Mouse (Mus musculus): ENCODE data around the gene Klhl2. TPM values are rescaled to one million over a fixed set of nuclear protein-coding genes. Genes with fewer than 3 reads are reported as not detected.

Gene Klhl2
- polyA plus RNA-seq, 1 experiment from 2014 or later, result 13.9 TPM

DNA sequence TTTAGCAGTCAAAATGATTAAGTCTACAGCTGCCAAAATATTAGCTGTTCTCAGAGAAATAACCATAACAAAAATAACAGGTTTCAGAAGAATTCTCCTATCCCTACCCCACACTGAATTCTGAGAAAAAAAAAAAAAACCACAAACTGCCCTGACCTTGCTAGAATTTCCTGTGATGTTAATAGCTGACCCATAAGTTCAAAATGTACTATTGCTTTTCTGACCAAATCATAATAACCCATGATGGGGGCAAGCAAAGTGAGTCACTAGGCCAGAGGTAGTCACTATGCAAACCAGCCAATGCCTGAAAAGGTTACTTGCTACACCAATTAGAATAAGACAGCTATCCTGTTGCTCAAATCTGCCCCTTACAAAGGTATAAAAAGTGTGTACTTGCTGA lies 142.3 kb downstream of the Klhl2 start:
- Histone ChIP-seq H3K36me3 (replicated peaks; ENCODE audit: control insufficient read depth, insufficient read depth, low read depth, low read length) (no peaks in the 10 kb centered on the region), H3K27ac (replicated peaks; ENCODE audit: low read depth, low read length) (no peak overlapping the region), H3K27me3 (ENCODE audit: control insufficient read depth, insufficient read depth, low read length) (no peaks in the 10 kb centered on the region), H3K4me3 (ENCODE audit: low read depth, low read length) (no peak overlapping the region), H3K9me3 (replicated peaks; ENCODE audit: control insufficient read depth, low read length) (no peaks in the 10 kb centered on the region), H3K9ac (replicated peaks; ENCODE audit: low read length) (no peak overlapping the region), H3K4me1 (ENCODE audit: control insufficient read depth, insufficient read depth, low read length) (no peaks in the 10 kb centered on the region), H3K4me2 (ENCODE audit: low read depth, low read length) (no peak overlapping the region)
- DNase-seq (ENCODE audit: low spot score) (no peak), ATAC-seq (replicated peaks; ENCODE audit: insufficient number of reproducible peaks, low FRiP score, low TSS enrichment, low read depth) (no peak)

DNA sequence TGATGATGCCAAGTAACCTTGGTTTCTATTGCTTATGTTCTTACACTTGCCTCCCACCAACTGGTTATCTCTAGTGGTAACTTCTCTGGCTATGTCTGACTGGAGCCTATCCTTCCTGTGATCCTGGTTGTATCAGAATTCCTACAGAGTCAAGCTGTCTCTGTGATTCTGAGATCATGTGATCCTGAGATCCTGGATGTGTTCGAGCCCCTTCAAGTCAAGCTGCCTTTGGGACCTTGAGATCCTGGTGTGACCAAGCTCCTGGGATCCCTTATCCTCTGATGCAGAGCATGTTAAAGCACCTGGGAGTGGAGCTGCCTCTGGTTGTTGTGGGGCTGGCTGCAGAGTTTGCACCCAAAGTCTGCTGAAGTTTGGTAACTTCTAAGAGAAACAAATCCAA lies 146.6 kb downstream of the Klhl2 start:
- 78% methylated on average over 1 of the region's 1 CpGs for WGBS
- no peaks in the 10 kb centered on the region for H3K9me3 ChIP-seq (replicated peaks; ENCODE audit: control insufficient read depth, low read length)
- H3K27me3 ChIP-seq (ENCODE audit: control insufficient read depth, insufficient read depth, low read length), result no peaks in the 10 kb centered on the region
- no peak for DNase-seq (ENCODE audit: low spot score)
- H3K4me1 ChIP-seq (ENCODE audit: control insufficient read depth, insufficient read depth, low read length), result no peaks in the 10 kb centered on the region
- H3K9ac ChIP-seq (replicated peaks; ENCODE audit: low read length), result no peak overlapping the region
- no peak overlapping the region for H3K27ac ChIP-seq (replicated peaks; ENCODE audit: low read depth, low read length)
- H3K4me3 ChIP-seq (ENCODE audit: low read depth, low read length), result no peak overlapping the region
- ATAC-seq (replicated peaks; ENCODE audit: insufficient number of reproducible peaks, low FRiP score, low TSS enrichment, low read depth), result no peak
- no peaks in the 10 kb centered on the region for H3K36me3 ChIP-seq (replicated peaks; ENCODE audit: control insufficient read depth, insufficient read depth, low read depth, low read length)
- no peak overlapping the region for H3K4me2 ChIP-seq (ENCODE audit: low read depth, low read length)

DNA sequence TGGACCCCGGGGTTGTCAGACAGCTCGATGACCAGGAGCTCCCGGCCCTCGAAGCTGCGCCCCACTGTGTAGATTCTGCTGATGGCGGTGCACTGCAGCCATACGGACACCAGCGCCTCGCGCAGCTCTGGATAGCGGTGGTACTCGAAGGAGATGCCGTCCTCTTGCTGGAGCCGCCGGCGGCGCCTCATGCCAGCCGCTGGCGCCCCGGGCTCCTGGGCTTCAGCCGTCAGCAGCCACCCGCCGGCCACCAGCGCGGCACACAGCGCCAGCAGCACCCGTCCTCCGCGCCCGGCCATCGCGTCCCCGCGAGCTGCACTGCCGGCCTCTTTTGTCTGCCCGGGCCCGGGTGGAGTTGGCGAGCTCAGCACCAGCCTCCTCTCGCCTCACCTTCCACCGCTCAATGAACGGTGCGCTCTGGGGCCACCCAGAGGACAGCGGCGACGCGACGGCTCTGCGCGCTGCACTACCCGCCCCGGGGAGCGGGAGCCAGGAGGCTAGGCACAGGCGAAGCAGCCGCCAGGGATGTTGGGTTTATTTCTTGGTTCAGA lies 157.1 kb downstream of the Klhl2 start, which contains the start of gene Cpe:
Cpe (minus strand) TSS at position 404 of the 551 bp plus-strand sequence.
- peak; percentile 99 for ATAC-seq (replicated peaks; ENCODE audit: insufficient number of reproducible peaks, low FRiP score, low TSS enrichment, low read depth)
- H3K4me2 ChIP-seq (ENCODE audit: low read depth, low read length), result peak within 1 kb of the TSS; percentile 87
- 0% methylated on average over 49 of the region's 54 CpGs for WGBS

DNA sequence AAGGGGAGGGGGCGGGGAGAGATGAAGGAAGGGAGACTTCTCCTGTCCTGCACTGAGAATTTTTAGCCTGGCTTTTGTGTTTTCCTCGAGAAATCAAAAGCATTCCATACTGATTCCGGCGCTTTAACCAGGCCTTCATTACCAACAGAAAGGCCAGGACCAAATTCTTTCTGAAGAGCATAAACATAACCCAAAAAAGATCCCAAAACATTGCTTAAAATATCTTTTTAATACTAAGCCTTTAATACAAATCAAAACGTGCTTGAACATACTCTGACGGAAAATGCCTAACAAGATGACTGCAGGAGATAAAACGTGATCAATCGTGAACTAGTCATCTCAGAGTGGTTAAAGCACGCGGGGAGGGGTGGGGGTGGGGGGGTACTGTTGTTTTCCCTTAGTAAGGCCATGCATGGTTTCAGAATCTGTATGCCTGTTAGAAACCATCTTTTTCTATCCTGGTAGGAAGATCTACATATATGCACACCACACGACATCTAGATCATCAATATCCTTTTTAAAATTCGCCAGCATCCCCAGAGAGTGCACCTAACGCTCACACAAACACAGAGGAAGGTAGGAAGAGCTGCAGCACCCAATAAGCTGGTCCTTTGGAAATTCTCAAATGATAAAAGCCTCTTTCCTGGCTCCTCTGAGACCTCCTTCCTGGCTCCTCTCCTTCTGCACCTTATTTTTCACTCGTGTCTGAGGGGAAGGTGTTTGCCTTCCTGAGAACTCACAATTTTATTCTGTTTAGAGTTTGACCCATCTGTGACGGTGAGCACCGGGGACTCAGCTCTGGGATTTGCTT lies 158.0 kb downstream of the Klhl2 start:
- 10% methylated on average over 16 of the region's 16 CpGs for WGBS
- peak overlapping the region; percentile 97 for H3K9ac ChIP-seq (replicated peaks; ENCODE audit: low read length)
- H3K9me3 ChIP-seq (replicated peaks; ENCODE audit: control insufficient read depth, low read length), result no peaks in the 10 kb centered on the region
- no peaks in the 10 kb centered on the region for H3K4me1 ChIP-seq (ENCODE audit: control insufficient read depth, insufficient read depth, low read length)
- DNase-seq (ENCODE audit: low spot score), result no peak
- H3K27me3 ChIP-seq (ENCODE audit: control insufficient read depth, insufficient read depth, low read length), result no peaks in the 10 kb centered on the region
- H3K4me3 ChIP-seq (ENCODE audit: low read depth, low read length), result peak overlapping the region; percentile 68
- no peak for ATAC-seq (replicated peaks; ENCODE audit: insufficient number of reproducible peaks, low FRiP score, low TSS enrichment, low read depth)
- H3K4me2 ChIP-seq (ENCODE audit: low read depth, low read length), result peak overlapping the region; percentile 87
- H3K27ac ChIP-seq (replicated peaks; ENCODE audit: low read depth, low read length), result no peak overlapping the region
- H3K36me3 ChIP-seq (replicated peaks; ENCODE audit: control insufficient read depth, insufficient read depth, low read depth, low read length), result no peaks in the 10 kb centered on the region

More for the DNA sequence above, 157.1 kb downstream of the Klhl2 start, which contains the start of gene Cpe:
- no peaks in the 10 kb centered on the region for H3K36me3 ChIP-seq (replicated peaks; ENCODE audit: control insufficient read depth, insufficient read depth, low read depth, low read length)
- DNase-seq (ENCODE audit: low spot score), result peak; percentile 92
- H3K4me3 ChIP-seq (ENCODE audit: low read depth, low read length), result peak within 1 kb of the TSS; percentile 68
- no peaks in the 10 kb centered on the region for H3K4me1 ChIP-seq (ENCODE audit: control insufficient read depth, insufficient read depth, low read length)
- H3K9me3 ChIP-seq (replicated peaks; ENCODE audit: control insufficient read depth, low read length), result no peaks in the 10 kb centered on the region
- H3K27ac ChIP-seq (replicated peaks; ENCODE audit: low read depth, low read length), result peak within 1 kb of the TSS; percentile 83
- H3K27me3 ChIP-seq (ENCODE audit: control insufficient read depth, insufficient read depth, low read length), result no peaks in the 10 kb centered on the region
- peak within 1 kb of the TSS; percentile 97 for H3K9ac ChIP-seq (replicated peaks; ENCODE audit: low read length)

DNA sequence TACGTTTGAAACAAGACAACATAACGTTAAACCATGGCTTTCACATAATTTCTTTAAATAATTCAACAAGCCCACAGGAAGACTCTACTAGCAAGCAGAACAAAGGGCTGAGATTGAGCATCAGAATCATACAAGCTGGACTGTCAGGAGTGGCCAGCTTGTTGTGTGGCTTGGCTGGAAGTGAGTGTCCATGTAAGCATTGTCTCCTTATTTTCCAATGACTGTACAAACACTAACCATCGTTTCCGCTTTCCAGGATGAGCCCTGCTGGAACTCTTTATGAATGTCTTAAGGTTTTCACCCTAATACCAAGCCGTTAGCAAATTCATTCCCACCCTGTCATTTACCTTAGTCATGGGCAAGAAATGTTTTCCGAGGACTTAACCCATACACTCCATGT lies 159.0 kb downstream of the Klhl2 start:
- no peak overlapping the region for H3K4me2 ChIP-seq (ENCODE audit: low read depth, low read length)
- no peaks in the 10 kb centered on the region for H3K4me1 ChIP-seq (ENCODE audit: control insufficient read depth, insufficient read depth, low read length)
- H3K9ac ChIP-seq (replicated peaks; ENCODE audit: low read length), result no peak overlapping the region
- DNase-seq (ENCODE audit: low spot score) (no peak), ATAC-seq (replicated peaks; ENCODE audit: insufficient number of reproducible peaks, low FRiP score, low TSS enrichment, low read depth) (no peak)
- H3K36me3 ChIP-seq (replicated peaks; ENCODE audit: control insufficient read depth, insufficient read depth, low read depth, low read length), result no peaks in the 10 kb centered on the region
- H3K9me3 ChIP-seq (replicated peaks; ENCODE audit: control insufficient read depth, low read length), result no peaks in the 10 kb centered on the region
- H3K27ac ChIP-seq (replicated peaks; ENCODE audit: low read depth, low read length), result no peak overlapping the region
- H3K4me3 ChIP-seq (ENCODE audit: low read depth, low read length), result no peak overlapping the region
- H3K27me3 ChIP-seq (ENCODE audit: control insufficient read depth, insufficient read depth, low read length), result no peaks in the 10 kb centered on the region
- WGBS, result 86% methylated on average over 6 of the region's 6 CpGs

DNA sequence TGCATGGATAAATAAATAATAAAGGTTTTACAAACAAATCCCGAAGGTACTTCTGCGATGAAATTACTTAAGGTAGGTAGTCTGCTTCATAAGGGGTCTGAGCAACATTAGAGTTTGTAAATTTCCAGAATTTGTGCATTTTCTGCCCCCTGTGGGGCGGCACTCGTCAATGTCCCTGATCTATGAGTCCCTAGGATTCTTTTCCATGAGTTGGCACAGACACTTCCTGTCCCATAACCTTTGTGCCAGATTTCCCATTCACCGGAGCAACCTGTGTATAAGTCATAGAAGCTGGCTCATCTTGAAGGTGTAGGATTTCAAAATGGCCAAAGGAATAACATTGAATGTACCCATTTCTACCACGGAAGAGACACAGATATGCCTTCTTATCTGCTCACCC lies 159.5 kb downstream of the Klhl2 start:
- 80% methylated on average over 6 of the region's 6 CpGs for WGBS
- DNase-seq (ENCODE audit: low spot score) (no peak), ATAC-seq (replicated peaks; ENCODE audit: insufficient number of reproducible peaks, low FRiP score, low TSS enrichment, low read depth) (no peak)
- Histone ChIP-seq H3K4me3 (ENCODE audit: low read depth, low read length) (no peak overlapping the region), H3K36me3 (replicated peaks; ENCODE audit: control insufficient read depth, insufficient read depth, low read depth, low read length) (no peaks in the 10 kb centered on the region), H3K9ac (replicated peaks; ENCODE audit: low read length) (no peak overlapping the region), H3K4me1 (ENCODE audit: control insufficient read depth, insufficient read depth, low read length) (no peaks in the 10 kb centered on the region), H3K9me3 (replicated peaks; ENCODE audit: control insufficient read depth, low read length) (no peaks in the 10 kb centered on the region), H3K27ac (replicated peaks; ENCODE audit: low read depth, low read length) (no peak overlapping the region), H3K4me2 (ENCODE audit: low read depth, low read length) (no peak overlapping the region), H3K27me3 (ENCODE audit: control insufficient read depth, insufficient read depth, low read length) (no peaks in the 10 kb centered on the region)

Other genes starting within 250 kb of the Klhl2 start
- 165 and 175 TPM in 2 replicates for gene Cpe, start 157.0 kb downstream of the Klhl2 start, polyA plus RNA-seq (2014; fragmentation: Nextera tagmentation; extraction: Ambion mirVana)
- gene Msmo1, start 116.2 kb downstream of the Klhl2 start, polyA plus RNA-seq (2014; fragmentation: Nextera tagmentation; extraction: Ambion mirVana), result 154 and 161 TPM in 2 replicates
- gene Tmem192, start 97.2 kb upstream of the Klhl2 start, polyA plus RNA-seq (2014; fragmentation: Nextera tagmentation; extraction: Ambion mirVana), result 17.6 and 21.4 TPM in 2 replicates
- gene Trim75, start 137.8 kb upstream of the Klhl2 start, polyA plus RNA-seq (2014; fragmentation: Nextera tagmentation; extraction: Ambion mirVana), result not detected in 2 replicates
- gene Trim61, start 168.5 kb upstream of the Klhl2 start, polyA plus RNA-seq (2014; fragmentation: Nextera tagmentation; extraction: Ambion mirVana), result not detected in 2 replicates
- not detected in 2 replicates for gene Trim60, start 168.6 kb upstream of the Klhl2 start, polyA plus RNA-seq (2014; fragmentation: Nextera tagmentation; extraction: Ambion mirVana)
- 2.9 and 4.2 TPM in 2 replicates for gene Apela, start 187.3 kb upstream of the Klhl2 start, polyA plus RNA-seq (2014; fragmentation: Nextera tagmentation; extraction: Ambion mirVana)
- not detected in 2 replicates for gene Gm10663, start 225.0 kb upstream of the Klhl2 start, polyA plus RNA-seq (2014; fragmentation: Nextera tagmentation; extraction: Ambion mirVana)

Measured in embryonic facial prominence, embryonic 11.5 days (tissue).